Mouse (Mus musculus): ENCODE measurements around the gene Gm5134. TPM values are rescaled to one million over a fixed set of nuclear protein-coding genes. Genes with fewer than 3 reads are reported as not detected.

The Gm5134 gene
- polyA plus RNA-seq, 1 experiment from 2014 or later = 0.08 TPM

DNA sequence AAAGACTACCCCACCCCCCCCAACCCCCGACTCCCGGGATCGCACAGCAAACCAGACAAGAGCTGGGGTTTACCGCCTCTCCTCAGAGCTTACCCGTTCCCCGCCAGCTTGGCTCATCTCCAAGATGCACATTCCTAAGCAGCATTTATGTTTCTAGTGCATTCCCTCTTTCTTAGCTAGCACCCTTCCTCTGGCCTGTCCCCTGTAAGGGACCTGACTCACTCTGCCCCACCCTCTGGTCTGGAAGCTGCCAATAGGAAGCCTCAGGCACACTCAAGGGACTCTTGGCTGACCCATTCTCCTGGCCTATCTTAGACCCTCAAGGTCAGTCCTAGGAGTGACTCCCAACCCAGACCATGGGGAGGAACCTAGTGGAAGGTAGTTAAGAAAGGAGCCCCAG lies 24.0 kb upstream of the Gm5134 start:
- DNase-seq (no peak), ATAC-seq (ENCODE audit: low read depth) (no peak)
- Histone ChIP-seq H3K4me2 (no peak overlapping the region; the same call in 1 of the 2 replicates), H3K4me1 (replicated peaks) (peaks cover 35% of the 10 kb centered on the region), H3K9me3 (replicated peaks) (no peaks in the 10 kb centered on the region), H3K9ac (no peak overlapping the region), H3K36me3 (no peaks in the 10 kb centered on the region), H3K27me3 (peaks cover 87% of the 10 kb centered on the region), H3K4me3 (replicated peaks) (no peak overlapping the region), H3K27ac (no peak overlapping the region)
- WGBS (ENCODE audit: insufficient replicate concordance) = 33% methylated on average over 6 of the region's 6 CpGs

DNA sequence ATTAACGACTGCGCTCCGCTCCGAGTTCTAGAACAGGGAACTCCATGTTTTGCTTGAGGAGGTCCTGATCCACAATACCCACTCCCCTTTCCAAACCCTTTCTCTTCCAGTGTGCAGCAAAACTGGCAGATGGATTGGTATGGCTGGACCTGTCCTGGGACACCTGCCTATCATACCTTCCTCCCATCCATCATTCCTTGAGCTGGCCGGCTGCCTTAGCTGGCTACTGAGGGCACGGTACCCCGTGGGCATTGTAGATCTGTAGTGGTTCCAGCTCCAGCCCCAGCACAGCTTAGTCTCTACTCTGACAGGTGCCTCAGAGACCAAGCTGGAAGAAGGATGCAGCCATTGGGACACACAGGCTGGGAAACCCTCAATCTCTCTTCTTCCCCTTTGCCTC lies 23.0 kb upstream of the Gm5134 start:
- peaks cover 78% of the 10 kb centered on the region for H3K27me3 ChIP-seq
- H3K4me2 ChIP-seq = no peak overlapping the region

DNA sequence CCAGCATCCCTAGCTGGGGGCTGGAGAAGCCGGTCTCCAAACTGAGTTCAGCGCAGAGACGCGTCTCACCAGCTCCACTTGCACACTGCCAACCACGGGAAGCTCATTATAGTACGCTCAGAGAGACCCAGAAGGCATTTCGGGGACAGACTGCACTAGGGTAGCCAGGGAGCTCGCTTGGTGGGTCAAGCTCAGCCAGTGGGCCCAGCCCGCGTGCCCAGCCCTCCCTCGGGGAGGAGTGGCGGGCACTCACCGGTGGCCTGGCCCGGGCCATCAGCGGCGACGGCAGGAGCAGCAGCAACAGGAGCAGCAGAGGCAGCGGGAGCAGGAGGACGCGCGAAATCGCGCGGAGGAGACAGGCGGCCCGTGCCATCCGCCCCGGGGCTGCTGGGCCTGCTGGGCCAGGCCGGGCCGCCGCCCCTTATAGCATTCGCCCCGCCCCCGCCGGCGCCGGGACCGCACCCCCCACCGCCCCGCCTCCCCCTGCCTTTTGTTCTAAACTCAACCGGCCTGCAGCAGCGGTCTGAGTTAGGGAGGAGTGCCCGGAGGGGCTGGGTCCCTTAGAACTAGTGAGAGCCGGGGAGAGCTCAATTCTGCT lies 22.1 kb upstream of the Gm5134 start:
- ATAC-seq (ENCODE audit: low read depth) (peak; percentile 33), DNase-seq (no peak)
- Histone ChIP-seq H3K4me1 (replicated peaks) (peaks cover 52% of the 10 kb centered on the region), H3K9me3 (replicated peaks) (no peaks in the 10 kb centered on the region), H3K9ac (peak overlapping the region; percentile 64), H3K27ac (no peak overlapping the region), H3K4me2 (peak overlapping the region; percentile 79), H3K36me3 (peaks cover 4% of the 10 kb centered on the region), H3K27me3 (peaks cover 72% of the 10 kb centered on the region), H3K4me3 (replicated peaks) (peak overlapping the region; percentile 57)
- 3% methylated on average over 44 of the region's 44 CpGs for WGBS (ENCODE audit: insufficient replicate concordance)

More for the DNA sequence above, 23.0 kb upstream of the Gm5134 start:
- H3K9ac ChIP-seq = peak overlapping the region; percentile 64; the same call in 1 of the 2 replicates
- 27% methylated on average over 7 of the region's 7 CpGs for WGBS (ENCODE audit: insufficient replicate concordance)
- no peak overlapping the region for H3K4me3 ChIP-seq (replicated peaks)
- no peak overlapping the region for H3K27ac ChIP-seq
- H3K4me1 ChIP-seq (replicated peaks) = peaks cover 43% of the 10 kb centered on the region
- no peaks in the 10 kb centered on the region for H3K9me3 ChIP-seq (replicated peaks)
- DNase-seq (no peak), ATAC-seq (ENCODE audit: low read depth) (no peak)
- H3K36me3 ChIP-seq = no peaks in the 10 kb centered on the region

- Histone ChIP-seq H3K9ac (peak within 1 kb of the TSS; percentile 64), H3K9me3 (replicated peaks) (no peaks in the 10 kb centered on the region), H3K4me2 (peak within 1 kb of the TSS; percentile 79), H3K4me3 (replicated peaks) (peak within 1 kb of the TSS; percentile 57), H3K36me3 (peaks cover 11% of the 10 kb centered on the region), H3K4me1 (replicated peaks) (peaks cover 59% of the 10 kb centered on the region), H3K27ac (no peak within 1 kb of the TSS), H3K27me3 (peaks cover 65% of the 10 kb centered on the region)
- no peak for DNase-seq
- no peak for ATAC-seq (ENCODE audit: low read depth)
- 36% methylated on average over 6 of the region's 6 CpGs for WGBS (ENCODE audit: insufficient replicate concordance)
Observed at GRCm38 (mm10) chr10:75932891-75933290, 21.4 kb upstream of the Gm5134 start, which contains the start of gene Chchd10. Gene Chchd10 (plus strand): TSS chr10:75933130.

DNA sequence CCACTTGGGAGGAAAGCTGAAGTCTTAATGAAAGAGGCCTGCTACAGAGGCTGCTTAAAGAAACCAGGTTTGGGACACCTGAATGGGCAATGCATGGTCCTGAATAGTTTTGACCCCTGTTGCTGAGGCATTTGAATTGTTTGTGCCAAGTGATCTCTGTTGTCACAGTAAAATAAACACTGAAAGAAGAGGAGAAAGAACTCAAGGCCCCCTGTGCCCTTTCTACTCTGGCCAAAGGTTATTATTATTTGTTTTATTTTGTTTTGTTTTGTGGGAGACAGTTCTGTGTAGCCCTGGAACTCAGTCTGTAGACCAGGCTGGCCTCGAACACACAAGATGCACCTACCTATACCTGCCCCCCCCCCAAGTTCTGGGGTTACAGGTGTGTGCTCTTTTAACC lies 19.3 kb upstream of the Gm5134 start:
- peaks cover 44% of the 10 kb centered on the region for H3K27me3 ChIP-seq
- H3K36me3 ChIP-seq = peaks cover 16% of the 10 kb centered on the region
- peak overlapping the region; percentile 51 for H3K27ac ChIP-seq
- no peaks in the 10 kb centered on the region for H3K9me3 ChIP-seq (replicated peaks)
- DNase-seq = no peak
- WGBS (ENCODE audit: insufficient replicate concordance) = 44% methylated on average over 1 of the region's 1 CpGs
- H3K4me1 ChIP-seq (replicated peaks) = peaks cover 76% of the 10 kb centered on the region
- H3K4me2 ChIP-seq = peak overlapping the region; percentile 94
- ATAC-seq (ENCODE audit: low read depth) = no peak
- H3K9ac ChIP-seq = 0 out of 2 replicates have a peak overlapping the region, but pooled peaks have one; percentile 88
- H3K4me3 ChIP-seq (replicated peaks) = peak overlapping the region; percentile 80; the same call in 1 of the 2 replicates

GRCm38 (mm10) chr10:75935680-75936541 lies 18.4 kb upstream of the Gm5134 start, which contains the start of gene Mmp11:
Gene Mmp11 (minus strand): TSS chr10:75936496.
- no peaks in the 10 kb centered on the region for H3K9me3 ChIP-seq (replicated peaks)
- H3K27me3 ChIP-seq = peaks cover 34% of the 10 kb centered on the region
- peak within 1 kb of the TSS; percentile 95 for H3K27ac ChIP-seq
- peak within 1 kb of the TSS; percentile 88 for H3K9ac ChIP-seq
- peaks cover 16% of the 10 kb centered on the region for H3K36me3 ChIP-seq
- ATAC-seq (ENCODE audit: low read depth) (peak; percentile 74), DNase-seq (peak; percentile 69)
- H3K4me1 ChIP-seq (replicated peaks) = peaks cover 81% of the 10 kb centered on the region
- peak within 1 kb of the TSS; percentile 80 for H3K4me3 ChIP-seq (replicated peaks)
- 2% methylated on average over 51 of the region's 51 CpGs for WGBS (ENCODE audit: insufficient replicate concordance)
- peak within 1 kb of the TSS; percentile 94 for H3K4me2 ChIP-seq

GRCm38 (mm10) chr10:75936909-75937667 lies 17.2 kb upstream of the Gm5134 start:
- H3K4me1 ChIP-seq (replicated peaks) = peaks cover 74% of the 10 kb centered on the region
- H3K9ac ChIP-seq = peak overlapping the region; percentile 88
- 62% methylated on average over 18 of the region's 18 CpGs for WGBS (ENCODE audit: insufficient replicate concordance)

GRCm38 (mm10) chr10:75937851-75938643 lies 16.3 kb upstream of the Gm5134 start:
- Histone ChIP-seq H3K9me3 (replicated peaks) (no peaks in the 10 kb centered on the region), H3K27ac (peak overlapping the region; percentile 95), H3K4me3 (replicated peaks) (peak overlapping the region; percentile 80), H3K4me1 (replicated peaks) (peaks cover 65% of the 10 kb centered on the region), H3K36me3 (peaks cover 16% of the 10 kb centered on the region), H3K27me3 (peaks cover 16% of the 10 kb centered on the region), H3K9ac (peak overlapping the region; percentile 88), H3K4me2 (peak overlapping the region; percentile 94)
- 43% methylated on average over 10 of the region's 10 CpGs for WGBS (ENCODE audit: insufficient replicate concordance)
- ATAC-seq (ENCODE audit: low read depth) (peak; percentile 74), DNase-seq (no peak)

More at GRCm38 (mm10) chr10:75936909-75937667, 17.2 kb upstream of the Gm5134 start:
- H3K4me3 ChIP-seq (replicated peaks) = peak overlapping the region; percentile 80
- peak overlapping the region; percentile 94 for H3K4me2 ChIP-seq
- peaks cover 16% of the 10 kb centered on the region for H3K36me3 ChIP-seq
- ATAC-seq (ENCODE audit: low read depth) (no peak), DNase-seq (no peak)
- H3K27ac ChIP-seq = peak overlapping the region; percentile 95
- H3K9me3 ChIP-seq (replicated peaks) = no peaks in the 10 kb centered on the region
- peaks cover 25% of the 10 kb centered on the region for H3K27me3 ChIP-seq

DNA sequence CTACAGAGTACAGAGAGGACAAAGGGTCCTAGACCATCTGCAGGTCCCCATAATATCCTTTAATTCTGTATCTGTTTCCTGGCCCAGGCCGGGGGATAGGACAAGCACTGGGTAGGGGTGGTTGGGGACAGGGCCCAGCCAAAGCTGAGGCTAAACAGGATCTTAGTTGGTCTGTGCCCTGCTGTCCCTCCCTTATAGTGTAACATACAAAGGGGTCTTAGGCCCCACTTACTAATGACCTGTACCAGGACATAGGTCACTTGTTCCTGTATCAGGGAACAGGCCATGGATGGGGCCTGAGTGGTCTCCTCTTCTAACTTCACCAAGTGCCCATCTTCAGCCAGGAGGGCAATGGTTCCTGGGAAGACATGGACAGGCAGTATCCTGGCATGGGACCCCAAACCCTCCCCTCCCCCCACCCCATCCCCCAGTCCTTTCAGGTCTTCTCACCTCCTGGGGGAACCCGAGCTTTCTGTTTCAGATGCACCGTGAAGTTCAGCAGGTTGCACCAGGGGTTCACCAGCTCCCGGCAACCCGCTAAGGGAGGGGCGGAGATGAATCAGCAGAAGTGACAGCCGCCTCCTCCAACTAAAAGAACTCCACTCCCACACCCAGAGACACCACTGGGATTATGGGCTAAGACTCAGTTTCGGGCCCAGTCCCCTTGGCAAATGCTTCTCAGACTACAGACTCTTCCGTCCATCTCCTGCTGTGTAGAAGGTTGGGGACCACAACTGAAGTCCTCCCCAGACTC lies 14.7 kb upstream of the Gm5134 start:
- peak overlapping the region; percentile 80 for H3K4me3 ChIP-seq (replicated peaks)
- peaks cover 70% of the 10 kb centered on the region for H3K4me1 ChIP-seq (replicated peaks)
- ATAC-seq (ENCODE audit: low read depth) (peak; percentile 80), DNase-seq (peak; percentile 77)
- peaks cover 4% of the 10 kb centered on the region for H3K27me3 ChIP-seq
- peak overlapping the region; percentile 95 for H3K27ac ChIP-seq
- peak overlapping the region; percentile 85 for H3K9ac ChIP-seq
- no peaks in the 10 kb centered on the region for H3K9me3 ChIP-seq (replicated peaks)
- H3K36me3 ChIP-seq = peaks cover 16% of the 10 kb centered on the region
- H3K4me2 ChIP-seq = peak overlapping the region; percentile 94
- WGBS (ENCODE audit: insufficient replicate concordance) = 28% methylated on average over 9 of the region's 9 CpGs

- peaks cover 16% of the 10 kb centered on the region for H3K36me3 ChIP-seq
- H3K27me3 ChIP-seq = peaks cover 3% of the 10 kb centered on the region
- peaks cover 62% of the 10 kb centered on the region for H3K4me1 ChIP-seq (replicated peaks)
- peak within 1 kb of the TSS; percentile 94 for H3K4me2 ChIP-seq
- ATAC-seq (ENCODE audit: low read depth) (no peak), DNase-seq (no peak)
- H3K9me3 ChIP-seq (replicated peaks) = no peaks in the 10 kb centered on the region
- H3K27ac ChIP-seq = peak within 1 kb of the TSS; percentile 95
- peak within 1 kb of the TSS; percentile 80 for H3K4me3 ChIP-seq (replicated peaks)
- H3K9ac ChIP-seq = peak within 1 kb of the TSS; percentile 85
- 77% methylated on average over 5 of the region's 5 CpGs for WGBS (ENCODE audit: insufficient replicate concordance)
Observed at GRCm38 (mm10) chr10:75940520-75940919, 13.8 kb upstream of the Gm5134 start, which contains the start of gene Gm867. Gene Gm867 (minus strand): TSS chr10:75940672.
